Mouse (Mus musculus): Measurements from ENCODE around the gene Unc5cl. TPM values are rescaled to one million over a fixed set of nuclear protein-coding genes. Genes with fewer than 3 reads are reported as not detected.

Gene Unc5cl
- polyA plus RNA-seq, 1 experiment from 2014 or later, result 0.23 TPM

- Histone ChIP-seq H3K9me3 (no peaks in the 10 kb centered on the region), H3K4me3 (replicated peaks) (no peak overlapping the region)
- WGBS, result 92% methylated on average over 3 of the region's 3 CpGs
Observed at GRCm38 (mm10) chr17:48520352-48520751, 65.7 kb downstream of the Unc5cl start.

DNA sequence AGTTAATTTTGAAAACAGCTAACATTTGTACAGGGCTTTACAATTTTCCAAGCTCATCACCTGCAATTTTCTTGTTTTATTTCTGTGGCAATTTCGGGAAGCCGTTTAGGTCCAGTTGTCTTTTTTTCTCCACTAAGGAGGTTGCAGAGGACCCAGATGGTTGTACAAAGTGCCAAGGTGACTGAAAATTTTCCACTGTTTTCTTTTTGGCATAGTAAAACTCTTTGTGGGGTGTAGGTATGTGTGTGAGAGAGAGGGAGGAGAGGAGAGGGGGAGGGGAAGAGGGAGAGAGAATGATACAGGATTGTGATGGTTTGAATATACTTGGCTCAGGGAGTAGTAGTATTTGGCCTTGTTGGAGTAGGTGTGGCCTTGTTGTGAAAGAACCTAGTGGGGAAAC, 68.4 kb downstream of the Unc5cl start:
- 92% methylated on average over 2 of the region's 2 CpGs for WGBS
- no peak overlapping the region for H3K4me2 ChIP-seq (replicated peaks)
- H3K27ac ChIP-seq, result no peak overlapping the region
- no peaks in the 10 kb centered on the region for H3K36me3 ChIP-seq
- no peak overlapping the region for H3K9ac ChIP-seq (replicated peaks)
- no peaks in the 10 kb centered on the region for H3K27me3 ChIP-seq
- H3K4me1 ChIP-seq (replicated peaks), result no peaks in the 10 kb centered on the region
- no peak for ATAC-seq
- H3K4me3 ChIP-seq (replicated peaks), result no peak overlapping the region
- H3K9me3 ChIP-seq, result no peaks in the 10 kb centered on the region

More at GRCm38 (mm10) chr17:48520352-48520751, 65.7 kb downstream of the Unc5cl start:
- ATAC-seq, result no peak
- no peak overlapping the region for H3K4me2 ChIP-seq (replicated peaks)
- no peaks in the 10 kb centered on the region for H3K27me3 ChIP-seq
- no peaks in the 10 kb centered on the region for H3K36me3 ChIP-seq
- H3K4me1 ChIP-seq (replicated peaks), result no peaks in the 10 kb centered on the region
- H3K9ac ChIP-seq (replicated peaks), result no peak overlapping the region
- no peak overlapping the region for H3K27ac ChIP-seq

GRCm38 (mm10) chr17:48533844-48534705, 79.4 kb downstream of the Unc5cl start:
- Histone ChIP-seq H3K4me1 (replicated peaks) (no peaks in the 10 kb centered on the region), H3K27ac (no peak overlapping the region), H3K9ac (replicated peaks) (no peak overlapping the region), H3K36me3 (no peaks in the 10 kb centered on the region), H3K4me2 (replicated peaks) (no peak overlapping the region), H3K9me3 (no peaks in the 10 kb centered on the region), H3K4me3 (replicated peaks) (no peak overlapping the region), H3K27me3 (no peaks in the 10 kb centered on the region)
- 37% methylated on average over 13 of the region's 14 CpGs for WGBS
- ATAC-seq, result peak; percentile 55; the same call in 1 of the 2 replicates

- H3K27me3 ChIP-seq, result no peaks in the 10 kb centered on the region
- no peak for ATAC-seq
- H3K27ac ChIP-seq, result no peak overlapping the region
- no peak overlapping the region for H3K9ac ChIP-seq (replicated peaks)
- no peaks in the 10 kb centered on the region for H3K4me1 ChIP-seq (replicated peaks)
- 82% methylated on average over 5 of the region's 5 CpGs for WGBS
- H3K4me3 ChIP-seq (replicated peaks), result no peak overlapping the region
- no peak overlapping the region for H3K4me2 ChIP-seq (replicated peaks)
- no peaks in the 10 kb centered on the region for H3K36me3 ChIP-seq
- H3K9me3 ChIP-seq, result no peaks in the 10 kb centered on the region
Observed at GRCm38 (mm10) chr17:48538328-48538727, 83.6 kb downstream of the Unc5cl start.

GRCm38 (mm10) chr17:48539326-48539725, 84.6 kb downstream of the Unc5cl start:
- Histone ChIP-seq H3K4me2 (replicated peaks) (no peak overlapping the region), H3K27me3 (no peaks in the 10 kb centered on the region), H3K9ac (replicated peaks) (no peak overlapping the region), H3K36me3 (no peaks in the 10 kb centered on the region), H3K4me1 (replicated peaks) (no peaks in the 10 kb centered on the region), H3K4me3 (replicated peaks) (no peak overlapping the region), H3K27ac (no peak overlapping the region), H3K9me3 (no peaks in the 10 kb centered on the region)
- ATAC-seq, result no peak
- 86% methylated on average over 17 of the region's 17 CpGs for WGBS

- no peaks in the 10 kb centered on the region for H3K4me1 ChIP-seq (replicated peaks)
- WGBS, result 83% methylated on average over 11 of the region's 11 CpGs
- no peak for ATAC-seq
- no peak overlapping the region for H3K27ac ChIP-seq
- H3K4me3 ChIP-seq (replicated peaks), result no peak overlapping the region
- H3K9ac ChIP-seq (replicated peaks), result no peak overlapping the region
- H3K4me2 ChIP-seq (replicated peaks), result no peak overlapping the region
- H3K9me3 ChIP-seq, result no peaks in the 10 kb centered on the region
- no peaks in the 10 kb centered on the region for H3K27me3 ChIP-seq
- no peaks in the 10 kb centered on the region for H3K36me3 ChIP-seq
Observed at GRCm38 (mm10) chr17:48542733-48543132, 88.0 kb downstream of the Unc5cl start.

DNA sequence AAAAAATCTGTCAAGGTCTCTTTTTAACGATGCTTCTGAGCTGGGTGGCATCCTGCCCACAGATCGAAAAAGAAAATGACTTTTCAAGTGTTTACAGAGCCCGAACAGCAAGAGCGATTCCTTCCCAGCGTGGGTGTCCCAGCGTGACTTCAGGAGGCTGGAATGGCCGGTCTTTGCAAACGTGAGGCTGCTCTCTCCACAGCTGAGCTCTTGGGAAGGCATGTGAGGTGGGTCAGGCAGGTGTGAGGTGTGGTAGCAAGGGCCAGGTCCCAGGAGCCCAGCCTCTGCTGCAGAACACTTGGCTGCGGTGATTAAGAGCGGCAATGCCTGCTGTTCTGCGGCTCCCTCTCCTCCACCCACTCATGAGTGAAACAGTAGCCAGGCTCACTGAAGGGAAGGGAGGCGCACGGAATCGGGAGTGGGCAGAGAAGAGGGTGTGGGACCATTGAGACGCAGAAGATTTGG, 88.6 kb downstream of the Unc5cl start:
- Histone ChIP-seq H3K4me1 (replicated peaks) (no peaks in the 10 kb centered on the region), H3K4me3 (replicated peaks) (no peak overlapping the region), H3K9ac (replicated peaks) (no peak overlapping the region), H3K27me3 (no peaks in the 10 kb centered on the region), H3K4me2 (replicated peaks) (no peak overlapping the region), H3K36me3 (no peaks in the 10 kb centered on the region), H3K9me3 (no peaks in the 10 kb centered on the region), H3K27ac (peak overlapping the region; percentile 40; the same call in 1 of the 2 replicates)
- 70% methylated on average over 15 of the region's 15 CpGs for WGBS
- 0 out of 2 replicates have a peak, but pooled peaks have one; percentile 10 for ATAC-seq

DNA sequence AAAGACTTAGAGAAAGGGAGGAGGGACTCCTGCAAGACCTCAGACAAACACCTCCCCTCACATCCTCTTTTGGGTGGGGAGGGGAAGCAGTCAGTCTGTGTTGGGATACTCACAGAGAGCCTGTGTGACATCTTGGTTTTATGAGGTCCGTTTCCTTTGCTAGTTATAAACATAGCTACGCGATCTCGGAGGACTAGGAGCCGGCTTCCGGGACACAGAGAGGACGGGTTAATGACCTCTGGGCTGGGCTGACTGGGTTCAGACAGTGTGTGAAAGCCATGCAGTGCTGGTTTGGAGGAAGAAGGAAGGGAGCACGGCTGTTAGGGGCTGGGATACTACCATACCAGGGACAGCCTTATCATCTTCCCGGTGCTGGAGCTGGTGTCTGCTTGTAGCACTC, 90.0 kb downstream of the Unc5cl start:
- H3K36me3 ChIP-seq, result no peaks in the 10 kb centered on the region
- no peak for ATAC-seq
- H3K27me3 ChIP-seq, result no peaks in the 10 kb centered on the region
- H3K4me3 ChIP-seq (replicated peaks), result no peak overlapping the region
- WGBS, result 85% methylated on average over 9 of the region's 9 CpGs
- no peak overlapping the region for H3K27ac ChIP-seq
- H3K9me3 ChIP-seq, result no peaks in the 10 kb centered on the region
- no peak overlapping the region for H3K4me2 ChIP-seq (replicated peaks)
- H3K4me1 ChIP-seq (replicated peaks), result no peaks in the 10 kb centered on the region
- H3K9ac ChIP-seq (replicated peaks), result no peak overlapping the region

DNA sequence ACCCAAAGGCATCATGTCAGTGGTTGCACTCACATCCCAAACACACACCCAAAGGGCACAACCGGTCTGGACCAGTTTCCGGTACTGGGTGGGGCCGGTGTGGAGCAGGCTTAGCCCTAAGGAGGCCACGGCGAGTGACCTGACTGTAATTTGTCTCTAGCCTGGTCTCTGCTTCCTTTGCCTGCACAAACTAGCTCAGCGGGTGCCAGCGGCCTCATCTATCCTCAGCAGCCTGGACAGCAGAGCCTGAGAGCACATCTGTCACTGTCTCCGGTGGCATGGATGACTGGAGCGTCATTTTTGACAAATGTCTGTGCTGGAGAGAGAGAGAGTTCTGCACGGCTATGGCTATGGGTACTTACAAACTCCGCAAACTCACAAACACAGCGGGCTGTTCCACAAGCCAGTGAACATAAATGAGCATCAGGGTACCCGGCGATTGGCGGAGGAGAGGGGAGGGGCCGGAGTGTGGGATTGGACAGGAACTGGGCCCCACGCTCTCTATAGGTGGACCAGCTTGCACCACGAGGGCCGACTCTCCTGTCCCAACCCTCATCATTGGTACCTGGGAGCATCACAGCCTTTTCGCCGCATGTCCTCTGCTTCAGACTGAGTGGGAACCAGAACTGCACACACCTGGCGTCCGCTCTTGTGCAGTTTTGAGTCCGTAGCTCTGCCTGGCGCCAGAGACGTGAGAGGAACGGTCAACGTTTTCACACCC, 90.7 kb downstream of the Unc5cl start:
- 77% methylated on average over 28 of the region's 28 CpGs for WGBS
- Histone ChIP-seq H3K9ac (replicated peaks) (no peak overlapping the region), H3K4me3 (replicated peaks) (no peak overlapping the region), H3K4me2 (replicated peaks) (no peak overlapping the region; the same call in 1 of the 2 replicates), H3K27me3 (no peaks in the 10 kb centered on the region), H3K4me1 (replicated peaks) (no peaks in the 10 kb centered on the region), H3K9me3 (no peaks in the 10 kb centered on the region), H3K36me3 (no peaks in the 10 kb centered on the region), H3K27ac (no peak overlapping the region)
- peak; percentile 65 for ATAC-seq

GRCm38 (mm10) chr17:48546036-48546435, 91.3 kb downstream of the Unc5cl start:
- Histone ChIP-seq H3K9me3 (no peaks in the 10 kb centered on the region), H3K4me1 (replicated peaks) (no peaks in the 10 kb centered on the region), H3K36me3 (no peaks in the 10 kb centered on the region), H3K4me2 (replicated peaks) (no peak overlapping the region; the same call in 1 of the 2 replicates), H3K27ac (no peak overlapping the region), H3K27me3 (no peaks in the 10 kb centered on the region), H3K4me3 (replicated peaks) (no peak overlapping the region), H3K9ac (replicated peaks) (no peak overlapping the region)
- no peak for ATAC-seq
- 96% methylated on average over 11 of the region's 11 CpGs for WGBS

GRCm38 (mm10) chr17:48547668-48548067, 93.0 kb downstream of the Unc5cl start:
- Histone ChIP-seq H3K4me2 (replicated peaks) (no peak overlapping the region), H3K36me3 (no peaks in the 10 kb centered on the region), H3K27me3 (no peaks in the 10 kb centered on the region), H3K4me1 (replicated peaks) (no peaks in the 10 kb centered on the region), H3K4me3 (replicated peaks) (no peak overlapping the region), H3K27ac (no peak overlapping the region), H3K9ac (replicated peaks) (no peak overlapping the region), H3K9me3 (no peaks in the 10 kb centered on the region)
- ATAC-seq, result no peak
- 86% methylated on average over 6 of the region's 6 CpGs for WGBS

DNA sequence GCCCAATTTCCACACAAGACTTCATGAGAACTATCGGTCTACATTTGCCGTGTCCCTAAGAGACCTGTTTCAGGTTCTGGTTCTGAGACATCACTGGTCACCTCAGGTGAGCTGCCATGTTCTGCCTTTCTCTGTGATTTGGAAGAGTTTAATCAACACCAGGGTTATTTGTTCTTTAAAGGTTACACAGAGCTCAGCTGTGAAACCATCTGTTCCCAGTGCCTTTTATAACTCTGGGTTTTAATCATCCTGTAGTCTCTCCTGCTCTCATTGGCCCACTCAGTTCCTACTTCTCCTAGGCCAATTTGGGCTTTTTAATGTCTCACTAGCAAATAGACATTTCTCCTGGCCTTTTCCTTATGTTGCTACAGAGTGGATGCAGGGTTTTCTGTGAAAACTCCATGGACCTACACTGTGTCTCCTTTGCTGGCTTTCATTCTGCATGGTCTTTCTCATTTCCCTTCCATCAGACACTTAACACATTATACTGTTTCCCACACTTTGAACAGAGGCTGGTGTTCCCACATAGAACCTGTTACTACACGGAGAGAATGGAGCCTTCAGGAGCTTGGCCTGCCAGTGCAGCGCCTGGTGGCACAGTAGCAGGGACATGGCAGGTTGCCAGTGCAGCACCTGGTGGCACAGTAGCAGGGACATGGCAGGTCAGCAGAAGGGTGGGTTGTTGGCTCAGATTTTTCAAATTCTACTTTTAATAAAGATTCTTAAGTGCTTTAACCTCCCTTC, 97.3 kb downstream of the Unc5cl start:
- H3K9ac ChIP-seq (replicated peaks), result no peak overlapping the region
- 92% methylated on average over 4 of the region's 4 CpGs for WGBS
- no peak overlapping the region for H3K4me3 ChIP-seq (replicated peaks)
- no peak overlapping the region for H3K4me2 ChIP-seq (replicated peaks)
- no peak overlapping the region for H3K27ac ChIP-seq
- no peaks in the 10 kb centered on the region for H3K36me3 ChIP-seq
- H3K4me1 ChIP-seq (replicated peaks), result no peaks in the 10 kb centered on the region
- H3K9me3 ChIP-seq, result no peaks in the 10 kb centered on the region
- H3K27me3 ChIP-seq, result no peaks in the 10 kb centered on the region
- no peak for ATAC-seq

Data from midbrain, embryonic 13.5 days (tissue).